Mouse (Mus musculus): Measurements from ENCODE around the gene Nt5c.

- TF ChIP-seq POLR2A (IDR thresholded peaks at IDR 0.05; ENCODE audit: borderline replicate concordance, extremely low read depth, insufficient read depth, insufficient read length, poor library complexity, severe bottlenecking), result no peak
- TF ChIP-seq CTCF (IDR thresholded peaks at IDR 0.05; ENCODE audit: borderline replicate concordance, extremely low read depth, insufficient read depth, insufficient read length), result no peak
These were observed 27.0 kb upstream of the Nt5c start for GRCm38 (mm10) chr11:115518693-115519092.

All from brain, embryonic 14.5 days (tissue).